Mouse (Mus musculus) embryo, embryonic 9.5 days (tissue): ENCODE results near the gene Lgals7.
A peak's percentile ranks its signal among the peaks of the same experiment; 100 is the strongest.

Source experiments
- DNase-seq: peaks from one replicate; pipeline ENCODE4 v3.0.0-alpha.2; 2017; ENCODE audit errors: extremely low spot score

Lgals7 gene

DNA sequence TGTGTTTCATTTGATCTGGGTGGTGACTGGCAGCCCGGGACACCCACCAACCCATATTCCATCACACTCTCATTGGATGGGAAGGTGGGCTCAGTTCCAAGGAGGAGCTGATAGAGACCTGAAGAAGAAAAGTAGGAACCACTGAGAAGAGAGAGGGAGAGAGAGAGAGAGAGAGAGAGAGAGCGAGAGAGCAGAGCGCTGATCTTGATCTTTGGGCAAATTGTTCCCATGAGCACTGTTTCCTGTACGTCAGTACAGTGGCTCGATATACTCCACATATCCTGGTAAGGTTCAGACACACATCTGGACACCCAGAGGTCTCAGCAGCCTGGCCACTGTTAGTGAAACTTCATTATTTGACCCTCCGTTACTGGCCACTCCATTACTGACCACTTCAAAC lies at the start of gene Lgals7:
Lgals7 (plus strand) TSS at position 314 of the 400 bp plus-strand sequence.
- DNase-seq = no peak

DNA sequence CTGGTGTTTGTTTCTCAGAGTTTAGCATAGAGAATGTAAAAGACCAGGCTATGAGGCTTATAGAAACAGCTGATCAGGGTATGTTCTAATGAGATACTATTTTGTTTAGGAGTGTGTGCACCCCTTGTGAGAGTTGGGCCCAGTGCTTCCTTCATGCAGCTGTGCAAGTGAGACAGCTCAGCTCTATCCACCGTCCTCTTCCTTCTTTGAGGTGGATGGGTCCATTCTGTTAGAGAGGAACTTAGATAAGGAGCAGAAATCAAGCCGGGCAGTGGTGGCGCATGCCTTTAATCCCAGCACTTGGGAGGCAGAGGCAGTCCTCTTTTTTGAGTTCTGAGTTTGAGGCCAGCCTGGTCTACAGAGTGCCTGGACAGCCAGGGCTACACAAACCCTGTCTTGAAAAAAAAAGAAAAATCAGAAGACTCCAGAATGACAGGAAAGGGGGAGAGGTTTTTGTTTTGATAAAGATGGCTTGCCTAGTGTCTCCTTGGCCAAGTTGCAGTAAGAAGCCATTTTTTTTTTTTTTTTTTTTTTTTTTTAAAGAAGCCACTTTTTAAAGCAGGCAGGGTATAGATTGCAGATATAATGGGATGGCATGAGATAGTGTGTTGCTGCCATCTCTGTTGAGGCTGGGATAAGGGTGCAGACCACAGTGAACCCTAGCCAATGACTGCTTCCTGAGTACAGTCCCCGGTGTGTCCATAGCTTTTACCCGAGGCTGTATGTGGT lies 49.2 kb upstream of the Lgals7 start:
- DNase-seq = no peak

DNA sequence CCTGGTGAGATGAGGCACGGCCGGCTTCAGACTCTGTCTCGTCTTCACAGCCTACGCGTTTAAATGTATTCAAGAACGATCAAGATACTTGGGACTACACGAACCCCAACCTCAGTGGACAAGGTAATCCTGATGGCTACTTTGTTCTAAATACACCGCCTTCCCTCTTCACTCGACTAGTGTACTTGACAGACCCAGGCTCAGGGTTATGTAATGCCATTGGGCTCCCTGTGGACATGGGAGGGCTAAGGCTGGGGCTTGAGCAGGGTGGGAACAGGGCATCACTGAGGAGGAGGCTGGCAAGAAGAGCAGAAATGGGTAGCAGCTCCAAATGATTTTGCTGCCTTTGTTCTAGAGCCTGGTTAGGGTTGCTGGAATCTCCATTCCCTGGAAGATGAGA lies 48.4 kb upstream of the Lgals7 start:
- DNase-seq = no peak

DNA sequence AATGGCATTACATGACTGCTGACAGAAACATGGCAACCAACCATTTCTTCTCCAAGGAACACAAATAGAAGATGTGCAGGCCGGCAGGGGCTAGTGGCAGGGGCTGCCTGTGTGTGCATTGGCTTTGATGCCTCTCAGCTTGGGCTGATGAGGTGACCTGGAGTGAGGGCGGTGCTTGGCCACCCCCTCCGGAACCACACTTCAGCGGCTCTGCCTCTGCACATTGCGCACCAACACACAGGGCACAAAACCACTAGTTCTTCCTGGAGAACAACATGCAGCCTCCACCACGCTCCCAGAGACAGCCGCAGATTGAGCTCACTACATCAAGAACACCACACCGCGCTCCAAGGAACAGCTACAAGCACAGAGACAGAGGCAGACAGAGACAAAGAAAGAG lies 47.5 kb upstream of the Lgals7 start:
- no peak for DNase-seq

DNA sequence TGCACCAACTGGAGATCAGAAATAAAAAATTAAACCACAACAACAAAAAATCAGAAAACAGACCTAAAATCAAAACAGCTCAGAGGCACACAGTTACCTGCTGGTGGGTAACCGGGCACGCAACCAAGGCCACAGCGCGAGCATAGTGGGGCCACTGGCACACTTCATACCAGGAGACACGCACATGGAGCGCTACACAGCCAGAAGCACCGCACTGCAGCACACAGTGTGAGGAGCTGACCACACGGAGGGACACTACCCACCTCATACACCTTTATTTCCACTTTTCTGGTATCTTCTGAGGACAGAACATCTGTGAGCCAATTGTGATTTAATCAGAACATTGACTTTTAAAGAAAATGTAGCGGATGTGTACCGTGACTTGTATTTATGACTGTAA lies 46.7 kb upstream of the Lgals7 start:
- no peak for DNase-seq

DNA sequence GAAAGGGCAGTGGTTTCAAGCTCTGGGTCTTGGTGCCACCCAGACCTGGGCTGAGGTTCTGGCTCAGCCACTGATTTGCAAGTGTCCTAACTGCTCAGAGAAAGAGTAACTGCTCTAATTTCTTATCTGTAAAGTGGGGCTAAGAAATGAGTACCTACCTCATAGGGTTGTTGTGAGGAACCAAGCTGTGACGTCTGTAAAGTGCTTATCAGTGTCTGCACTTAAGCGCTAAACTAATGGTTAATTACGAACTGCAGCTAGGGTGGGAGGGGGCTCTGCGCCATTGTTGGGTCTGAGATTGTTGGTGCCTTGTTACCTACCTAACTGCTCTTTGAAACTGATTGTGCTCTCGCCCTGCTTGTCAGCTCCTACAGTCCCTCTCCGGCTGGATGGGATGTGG lies 46.1 kb upstream of the Lgals7 start:
- DNase-seq = no peak

DNA sequence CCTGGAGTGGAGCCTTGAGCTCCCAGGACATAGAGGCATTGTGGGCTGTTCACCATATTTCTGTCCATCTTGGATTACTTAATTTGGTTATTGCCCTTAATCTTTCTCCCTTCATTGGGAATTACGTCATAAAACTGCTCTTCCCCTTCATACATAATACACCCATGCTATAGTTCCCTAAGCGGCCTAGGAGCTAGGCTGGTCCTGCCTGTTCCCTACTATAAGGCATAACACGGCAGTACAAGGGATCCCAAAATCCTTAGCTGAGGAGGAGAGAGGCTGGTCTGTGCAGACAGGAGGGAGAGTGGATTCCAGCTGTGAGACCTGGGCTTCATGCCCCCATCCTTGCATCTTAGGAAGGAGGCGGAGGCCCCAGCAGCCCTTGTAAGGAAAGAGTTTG lies 45.7 kb upstream of the Lgals7 start:
- no peak for DNase-seq

DNA sequence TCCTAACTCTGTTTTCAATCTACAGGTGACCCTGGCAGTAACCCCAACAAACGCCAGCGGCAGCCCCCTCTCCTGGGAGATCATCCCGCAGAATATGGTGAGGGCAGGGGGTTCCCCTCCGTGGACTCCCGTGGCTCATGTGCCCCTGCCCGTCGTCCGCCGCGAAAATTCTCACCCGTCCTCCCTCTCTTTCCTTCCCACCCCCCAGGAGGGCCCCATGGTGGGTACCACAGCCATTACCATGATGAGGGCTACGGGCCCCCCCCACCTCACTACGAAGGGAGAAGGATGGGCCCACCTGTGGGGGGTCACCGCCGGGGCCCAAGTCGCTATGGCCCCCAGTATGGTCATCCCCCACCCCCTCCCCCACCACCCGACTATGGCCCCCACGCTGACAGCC lies 45.2 kb upstream of the Lgals7 start:
- DNase-seq = no peak

DNA sequence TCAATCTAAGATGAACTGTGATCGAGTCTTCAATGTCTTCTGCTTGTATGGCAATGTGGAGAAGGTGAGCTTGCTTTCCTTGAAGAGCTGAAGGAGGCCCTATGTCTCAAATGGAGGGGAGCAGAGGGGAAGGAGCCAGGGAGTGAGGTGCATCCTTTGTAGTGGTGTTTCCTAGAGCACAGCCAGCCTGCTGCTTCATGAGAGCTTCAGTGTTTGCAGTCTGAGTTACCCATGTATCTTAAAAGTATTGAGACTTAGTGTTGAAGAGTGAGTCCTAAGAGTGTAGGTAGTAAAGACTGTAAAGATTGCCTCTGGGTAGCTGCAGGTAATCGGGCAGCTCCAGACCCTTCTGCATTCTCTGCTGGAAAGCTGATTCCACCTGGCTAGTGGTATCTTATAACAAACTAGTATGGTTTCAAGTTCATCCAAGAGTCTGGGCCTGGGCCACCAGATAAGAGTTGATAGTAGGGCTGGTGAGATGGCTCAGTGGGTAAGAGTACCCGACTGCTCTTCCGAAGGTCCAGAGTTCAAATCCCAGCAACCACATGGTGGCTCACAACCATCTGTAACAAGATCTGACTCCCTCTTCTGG lies 44.7 kb upstream of the Lgals7 start:
- DNase-seq = no peak

DNA sequence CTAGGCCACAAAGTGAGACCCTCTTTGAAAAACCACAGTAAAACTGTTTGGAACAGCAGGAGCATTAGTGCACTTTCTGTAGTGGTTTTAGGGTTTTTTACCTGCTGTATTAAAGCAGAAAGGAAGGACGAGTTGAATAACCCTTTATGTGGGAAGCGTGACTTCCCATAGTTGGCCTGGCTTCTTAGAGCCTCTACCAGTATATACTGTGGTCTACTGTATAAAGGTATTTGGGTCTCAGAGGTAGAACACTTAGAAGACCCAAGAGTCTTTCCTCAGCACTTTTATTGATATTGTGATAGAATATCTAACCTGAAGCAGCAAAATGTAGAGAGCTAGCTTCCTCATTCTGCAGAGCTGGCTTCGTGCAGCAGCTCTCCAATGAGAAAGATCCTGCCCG lies 44.1 kb upstream of the Lgals7 start:
- DNase-seq = no peak

DNA sequence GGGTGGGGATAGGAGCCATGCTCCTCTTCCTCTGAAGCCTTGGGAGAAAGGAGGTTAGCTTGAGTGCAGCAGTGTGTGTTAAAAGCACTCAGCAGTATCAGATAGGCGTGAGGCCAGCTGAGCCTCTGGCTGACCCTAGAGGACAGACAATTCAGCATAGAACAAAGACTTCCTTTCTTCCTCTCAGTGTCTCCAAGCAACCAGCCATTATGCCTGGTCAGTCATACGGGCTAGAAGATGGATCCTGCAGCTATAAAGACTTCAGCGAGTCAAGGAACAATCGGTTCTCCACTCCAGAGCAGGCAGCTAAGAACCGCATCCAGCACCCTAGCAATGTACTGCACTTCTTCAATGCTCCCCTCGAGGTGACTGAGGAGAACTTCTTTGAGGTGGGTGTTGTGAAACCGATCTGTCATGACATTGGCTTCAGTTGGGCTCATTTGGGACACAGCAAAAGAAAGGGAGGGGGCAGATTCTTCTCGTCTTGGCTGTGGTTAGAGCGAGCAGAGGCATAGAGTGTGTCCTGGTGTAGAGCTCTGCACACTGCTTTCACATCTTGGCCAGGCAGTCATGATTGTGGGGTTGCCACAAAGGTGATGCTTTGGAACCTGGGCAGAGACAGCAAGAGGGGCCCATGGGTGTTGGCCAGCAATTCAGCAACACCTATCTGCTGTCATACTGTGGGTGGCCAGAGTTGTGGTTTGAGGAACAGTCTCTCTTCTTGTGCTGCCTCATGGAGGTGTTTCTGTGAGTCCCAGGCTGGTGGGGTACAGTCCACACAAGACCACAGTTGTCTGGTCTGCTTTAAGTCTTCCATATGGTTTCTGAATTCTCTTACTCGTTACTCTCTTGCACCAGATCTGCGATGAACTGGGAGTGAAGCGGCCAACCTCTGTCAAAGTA lies 43.0 kb upstream of the Lgals7 start:
- DNase-seq = peak; percentile 59

DNA sequence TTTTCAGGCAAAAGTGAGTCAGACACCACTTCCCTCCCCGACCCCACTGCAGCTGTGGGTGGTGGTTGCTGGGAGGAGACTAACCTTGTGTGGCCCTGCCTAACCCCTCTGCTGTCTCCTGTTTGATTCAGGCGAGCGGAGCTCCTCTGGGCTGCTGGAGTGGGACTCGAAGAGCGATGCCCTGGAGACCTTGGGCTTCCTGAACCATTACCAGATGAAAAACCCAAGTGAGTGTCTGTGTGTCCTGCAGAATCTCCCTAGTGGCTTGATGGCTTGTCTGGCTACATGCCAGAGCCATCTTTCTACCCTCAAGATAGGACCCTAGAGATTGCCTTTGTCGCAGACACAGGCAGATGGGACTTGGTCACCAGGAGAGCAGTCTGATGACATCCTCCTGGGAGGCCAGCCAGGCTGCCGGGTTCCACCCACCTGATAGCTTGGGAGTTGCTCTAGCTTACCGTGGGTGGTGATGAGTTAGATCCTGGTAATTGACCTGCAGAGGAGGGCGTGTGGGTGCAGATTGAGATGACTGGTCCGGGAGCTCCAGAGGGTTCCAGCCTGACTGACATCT lies 42.3 kb upstream of the Lgals7 start:
- no peak for DNase-seq

DNA sequence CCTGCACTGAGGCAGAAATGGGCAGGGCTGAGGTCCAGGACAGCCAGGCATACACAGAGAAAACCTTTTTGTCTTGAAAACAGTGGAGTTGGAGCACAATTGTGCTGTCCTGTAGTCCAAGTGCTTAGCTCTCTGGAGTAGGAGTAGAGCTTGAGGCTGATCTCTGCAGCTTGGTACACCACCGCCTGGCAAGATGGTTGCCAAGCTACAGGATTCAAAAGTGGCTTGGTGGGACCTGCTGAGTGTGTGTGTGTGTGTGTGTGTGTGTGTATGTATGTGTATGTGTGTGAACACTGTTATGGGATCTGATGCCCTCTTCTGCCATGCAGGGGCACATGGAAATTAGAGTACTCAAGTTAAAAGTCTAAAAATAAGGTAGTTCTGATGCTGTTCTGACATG lies 41.1 kb upstream of the Lgals7 start:
- DNase-seq = no peak

DNA sequence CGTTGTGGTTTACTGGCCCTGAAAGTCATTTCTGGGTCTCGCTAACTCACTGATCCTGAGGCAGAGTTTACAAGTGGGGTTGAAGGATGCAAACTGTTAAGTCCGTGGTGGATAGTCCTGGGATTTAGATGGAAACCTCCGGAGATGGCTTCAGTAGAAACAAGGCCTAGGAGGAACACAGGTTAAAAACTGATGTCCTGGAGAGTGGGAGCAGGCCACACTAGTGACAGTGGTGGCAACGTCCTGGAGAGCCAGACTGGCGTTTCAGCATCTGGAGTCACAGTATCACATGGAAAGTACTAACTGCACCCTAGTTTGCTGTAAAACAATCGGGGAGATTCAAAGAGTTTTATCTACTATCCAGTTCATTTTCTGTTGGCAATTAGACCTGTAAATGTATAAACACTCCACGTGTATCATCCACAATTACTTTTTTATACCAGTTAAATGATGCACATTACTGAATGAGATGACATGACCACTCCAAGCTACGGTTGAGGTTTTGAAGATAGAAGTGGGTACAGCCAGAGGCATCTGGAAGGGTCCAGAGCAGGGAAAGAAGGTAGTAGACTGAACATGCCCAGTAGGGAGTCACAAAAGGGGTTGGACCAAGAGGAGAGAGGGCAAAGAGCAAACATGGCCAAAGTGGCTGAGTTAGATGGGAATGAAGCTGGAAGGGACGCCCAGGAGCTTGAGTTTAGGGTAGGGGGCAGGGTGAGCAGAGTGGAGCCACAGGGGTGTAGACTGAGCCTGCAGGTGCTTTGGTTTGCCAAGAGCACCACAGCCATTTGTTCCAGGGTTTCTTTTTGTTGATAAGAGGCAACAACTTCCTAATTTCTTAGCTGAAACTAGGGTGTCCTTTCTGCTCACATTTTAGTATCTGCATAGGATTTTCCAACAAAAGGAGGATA lies 40.4 kb upstream of the Lgals7 start:
- DNase-seq = peak; percentile 37

DNA sequence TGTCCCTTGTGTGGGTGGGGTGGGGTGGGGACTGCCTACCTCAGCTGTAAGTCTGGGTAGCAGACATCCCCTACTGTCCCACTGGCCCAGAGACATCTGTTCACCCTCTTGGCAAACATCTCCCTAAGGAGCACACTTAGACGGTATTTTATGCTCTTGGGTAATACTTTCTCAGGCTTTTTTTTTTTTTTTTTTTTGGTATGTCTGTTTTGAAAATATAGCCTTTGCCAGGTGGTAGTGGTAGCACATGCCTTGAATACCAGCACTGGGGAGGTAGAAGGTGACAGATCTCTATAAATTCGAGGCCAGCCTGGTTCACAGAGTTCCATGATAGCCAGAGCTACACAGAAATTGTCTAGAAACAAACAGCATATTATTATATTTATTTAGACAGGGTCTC lies 39.7 kb upstream of the Lgals7 start:
- no peak for DNase-seq

DNA sequence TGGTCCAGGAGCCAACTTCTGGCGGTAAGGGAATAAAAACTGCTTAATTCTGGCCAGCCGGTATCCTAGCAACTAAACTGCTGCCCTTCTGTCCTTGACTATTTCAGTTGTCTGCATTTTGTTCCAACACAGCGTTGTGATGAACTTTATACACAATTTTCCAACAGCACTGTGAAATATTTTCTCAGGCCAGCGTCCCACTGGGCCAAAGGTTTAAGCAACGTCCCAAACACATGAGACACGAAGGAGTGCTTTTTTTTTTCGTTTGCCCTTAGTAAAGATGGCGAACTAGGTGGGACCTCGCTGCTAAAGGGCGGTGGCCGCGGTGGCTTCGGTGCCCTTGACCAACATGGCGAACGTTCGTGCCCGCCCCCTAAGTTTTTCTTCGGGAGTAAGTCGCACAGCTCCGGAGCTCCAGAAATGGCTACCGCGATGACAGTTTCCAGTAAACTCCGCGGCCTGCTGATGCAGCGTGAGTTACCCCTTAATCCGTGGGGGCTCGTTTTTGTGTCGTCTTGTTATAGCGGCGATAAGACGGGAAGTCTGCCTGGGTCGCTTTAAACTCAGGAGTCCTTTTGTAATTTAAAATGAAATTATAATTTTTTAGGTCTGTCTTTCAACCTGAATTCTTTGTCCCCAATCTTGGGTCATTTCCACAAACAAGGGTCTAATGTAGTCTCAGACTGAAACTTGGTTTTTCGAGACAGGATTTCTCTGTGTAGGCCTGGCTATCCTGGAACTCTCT lies 38.5 kb upstream of the Lgals7 start, which contains the start of gene Ech1:
Ech1 (plus strand) TSS at position 277 of the 745 bp plus-strand sequence.
- DNase-seq = peak; percentile 87

DNA sequence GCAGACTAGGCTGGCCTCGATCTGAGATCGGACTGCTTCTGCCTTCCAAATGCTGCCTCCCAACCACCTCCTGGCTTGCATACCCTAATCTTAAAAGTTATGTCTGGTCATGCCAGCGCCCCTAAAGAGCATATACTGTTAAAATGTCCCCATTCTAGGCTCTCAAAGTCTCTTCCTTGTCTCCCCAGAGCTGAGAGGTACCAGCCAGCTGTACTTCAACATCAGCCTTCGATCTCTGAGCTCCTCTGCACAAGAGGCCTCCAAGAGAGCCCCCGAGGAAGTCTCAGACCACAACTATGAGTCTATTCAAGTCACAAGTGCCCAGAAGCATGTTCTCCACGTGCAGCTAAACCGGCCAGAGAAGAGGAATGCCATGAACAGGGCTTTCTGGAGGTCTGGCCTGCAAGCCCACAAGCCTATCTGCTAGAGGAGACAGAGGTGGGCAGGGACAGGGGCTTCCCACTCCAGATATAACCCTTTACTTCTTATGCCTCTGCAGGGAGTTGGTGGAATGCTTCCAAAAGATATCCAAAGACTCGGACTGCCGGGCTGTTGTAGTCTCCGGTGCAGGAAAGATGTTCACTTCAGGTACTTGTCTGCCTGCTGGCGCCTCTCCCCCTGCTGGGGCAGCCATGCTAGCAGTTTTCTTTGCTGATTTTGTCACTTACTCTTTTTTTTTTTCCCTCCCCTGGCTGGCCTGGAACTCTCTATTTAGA lies 37.8 kb upstream of the Lgals7 start:
- no peak for DNase-seq

DNA sequence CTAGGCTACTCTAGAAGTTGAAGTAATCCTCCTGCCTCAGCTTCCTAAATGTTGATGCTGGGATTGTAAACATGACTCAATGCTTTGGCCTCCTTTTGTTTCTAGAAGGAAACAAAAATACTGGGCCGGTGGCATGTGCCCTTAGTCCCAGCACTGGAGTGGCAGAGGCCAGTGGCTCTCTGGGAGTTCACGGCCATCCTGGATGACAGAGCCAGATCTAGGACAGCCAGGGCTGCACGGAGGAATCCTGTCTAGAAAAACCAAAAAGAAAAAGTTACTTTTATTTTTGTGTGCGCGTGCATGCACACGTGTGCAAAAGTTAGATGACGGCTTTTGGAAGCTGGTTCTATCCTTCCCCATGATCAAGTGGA lies 37.3 kb upstream of the Lgals7 start:
- no peak for DNase-seq

DNA sequence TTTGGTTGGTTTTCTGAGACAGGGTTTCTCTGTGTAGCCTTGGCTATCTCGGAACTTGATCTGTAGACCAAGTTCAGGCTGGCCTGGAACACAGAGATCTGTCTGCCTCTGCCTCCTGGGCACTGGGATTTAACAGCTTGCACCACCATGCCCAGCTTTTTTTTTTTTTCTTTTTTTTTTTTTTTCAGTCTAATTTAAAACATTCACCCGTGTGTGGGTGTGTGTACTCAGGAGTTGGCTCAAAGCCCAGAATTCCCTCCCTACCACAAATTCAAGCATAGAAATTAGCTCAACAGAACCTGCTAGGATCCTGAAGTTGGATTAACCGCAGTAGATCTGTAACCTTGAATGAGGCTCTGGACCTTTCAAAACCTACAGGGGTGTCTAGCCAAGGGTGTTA lies 36.3 kb upstream of the Lgals7 start:
- no peak for DNase-seq

DNA sequence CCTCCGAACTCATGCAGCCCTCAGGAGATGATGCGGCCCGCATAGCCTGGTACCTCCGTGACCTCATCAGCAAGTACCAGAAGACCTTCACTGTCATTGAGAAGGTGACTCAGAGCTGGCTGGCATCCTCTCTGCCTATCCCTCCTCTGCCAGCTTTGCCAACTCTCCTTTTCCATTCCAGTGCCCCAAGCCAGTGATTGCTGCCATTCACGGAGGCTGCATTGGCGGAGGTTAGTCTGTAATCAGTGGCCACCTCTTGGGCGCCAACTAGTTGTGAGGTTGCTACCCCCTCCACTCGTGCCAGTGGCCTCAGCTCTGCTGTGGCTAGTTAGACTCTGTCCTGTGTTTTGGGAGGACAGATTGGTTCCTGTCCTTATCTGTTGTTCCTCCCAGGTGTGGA lies 33.8 kb upstream of the Lgals7 start:
- DNase-seq = no peak
